Mouse (Mus musculus): ENCODE results near the gene Tspan15.

DNA sequence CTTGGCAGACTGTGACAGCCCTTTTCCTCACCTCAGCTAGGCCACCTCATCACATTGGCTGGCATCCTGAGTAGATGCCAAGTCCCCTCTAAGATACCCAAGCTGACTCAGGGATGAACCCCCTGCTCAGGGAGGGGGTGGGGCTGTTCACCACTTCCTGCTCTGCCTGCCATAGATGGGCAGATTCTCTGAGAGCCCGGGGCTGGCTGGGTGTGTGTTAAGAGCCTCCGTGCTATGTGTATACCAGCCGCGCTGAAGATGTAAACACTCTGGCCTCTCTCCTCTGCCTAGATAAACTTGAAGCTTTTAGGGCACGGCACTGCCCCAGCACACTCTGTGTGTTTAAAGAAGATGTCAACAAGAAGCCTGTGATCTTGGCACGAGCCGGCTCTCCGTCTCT, 16.8 kb upstream of the Tspan15 start:
- TF ChIP-seq POLR2A (IDR thresholded peaks at IDR 0.05; ENCODE audit: low read depth, low read length) (no peak), CTCF (conservative IDR thresholded peaks at IDR 0.05; ENCODE audit: insufficient read depth, insufficient read length, low read depth, low read length) (no peak)

Measured in kidney, adult 2 months (tissue).